In genomic region chr15:83404008-83404407, GRCm38 (mm10) we compare ENCODE assay signal across 13 mouse cellular contexts. TPM values are rescaled to one million over a fixed set of nuclear protein-coding genes. Genes with fewer than 3 reads are reported as not detected.
A peak's percentile ranks its signal among the peaks of the same experiment; 100 is the strongest.
DNase-seq lines count a peak whose midpoint lies in the region; ATAC-seq and TF ChIP-seq lines count a peak whose summit lies in the region.
"Had no signal": no experiment of that assay in that cellular context is flagged by ENCODE, and none has a peak within 500 bp of the region (broad histone marks: within the 10 kb centered on the region; RNA-seq: fewer than 3 reads in every experiment).

No protein-coding gene starts in this region.

- no peak for TF ChIP-seq CTCF in C2C12 (IDR thresholded peaks at IDR 0.05; ENCODE audit: control insufficient read depth, insufficient read depth, insufficient read length)

- no peak overlapping the region for H3ac ChIP-seq in C2C12 (ENCODE audit: control insufficient read depth, insufficient read length, low read depth)
- H3ac ChIP-seq in myocyte (ENCODE audit: control insufficient read depth, insufficient read length), result no peak overlapping the region

- no peak overlapping the region for H3K4me3 ChIP-seq in heart, embryonic 13.5 days
- H3K4me3 ChIP-seq in heart, embryonic 12.5 days, result no peak overlapping the region
- no peak overlapping the region for H3K4me3 ChIP-seq in C2C12 (ENCODE audit: insufficient read depth, poor library complexity, severe bottlenecking)
- H3K4me3 ChIP-seq in myocyte, result no peak overlapping the region
- no peak overlapping the region for H3K4me3 ChIP-seq in forebrain, embryonic 10.5 days
- H3K4me3 ChIP-seq: midbrain, embryonic 10.5 days had no signal

- H3K9me3 ChIP-seq in heart, embryonic 13.5 days, result no peaks in the 10 kb centered on the region
- H3K9me3 ChIP-seq in heart, embryonic 12.5 days (replicated peaks), result no peaks in the 10 kb centered on the region
- peaks cover 4% of the 10 kb centered on the region; the same call in 1 of the 2 replicates for H3K9me3 ChIP-seq in forebrain, embryonic 10.5 days
- H3K9me3 ChIP-seq: midbrain, embryonic 10.5 days had no signal

- H3K79me2 ChIP-seq in C2C12 (ENCODE audit: control insufficient read depth, insufficient read depth) (peaks cover 90% of the 10 kb centered on the region), myocyte (ENCODE audit: control insufficient read depth, insufficient read depth) (peaks cover 87% of the 10 kb centered on the region)

- no peak for TF ChIP-seq POLR2A in myocyte (IDR thresholded peaks at IDR 0.05; ENCODE audit: insufficient read length, low read depth)

- H3K4me1 ChIP-seq in heart, embryonic 13.5 days, result peaks cover 47% of the 10 kb centered on the region
- H3K4me1 ChIP-seq in heart, embryonic 12.5 days (replicated peaks), result peaks cover 58% of the 10 kb centered on the region
- H3K4me1 ChIP-seq in forebrain, embryonic 10.5 days, result peaks cover 19% of the 10 kb centered on the region

- no peak for ATAC-seq in heart, embryonic 13.5 days (ENCODE audit: extremely low read depth, insufficient number of reproducible peaks, low FRiP score, low TSS enrichment)
- no peak for ATAC-seq in heart, embryonic 12.5 days (ENCODE audit: insufficient number of reproducible peaks, low FRiP score)

- H3K79me3 ChIP-seq in C2C12 (ENCODE audit: low read depth), result peaks cover 70% of the 10 kb centered on the region

- no peak overlapping the region for H3K4me2 ChIP-seq in heart, embryonic 13.5 days
- no peak overlapping the region for H3K4me2 ChIP-seq in heart, embryonic 12.5 days
- peak overlapping the region; percentile 30 for H3K4me2 ChIP-seq in myocyte (ENCODE audit: low read depth)
- H3K4me2 ChIP-seq: heart, embryonic 11.5 days had no signal

- peaks cover 20% of the 10 kb centered on the region for H3K36me3 ChIP-seq in heart, embryonic 13.5 days
- peaks cover 19% of the 10 kb centered on the region for H3K36me3 ChIP-seq in heart, embryonic 12.5 days
- H3K36me3 ChIP-seq in C2C12 (ENCODE audit: control insufficient read depth, insufficient read depth) (peaks cover 56% of the 10 kb centered on the region), myocyte (ENCODE audit: control insufficient read depth, insufficient read depth) (peaks cover 33% of the 10 kb centered on the region)
- peaks cover 7% of the 10 kb centered on the region for H3K36me3 ChIP-seq in forebrain, embryonic 10.5 days (replicated peaks)

- no peaks in the 10 kb centered on the region for H3K27me3 ChIP-seq in heart, embryonic 13.5 days (replicated peaks)
- no peaks in the 10 kb centered on the region for H3K27me3 ChIP-seq in heart, embryonic 12.5 days (replicated peaks)
- H3K27me3 ChIP-seq in C2C12 (ENCODE audit: control insufficient read depth, insufficient read depth, insufficient read length) (no peaks in the 10 kb centered on the region), myocyte (ENCODE audit: control insufficient read depth, insufficient read depth, insufficient read length) (no peaks in the 10 kb centered on the region)
- H3K27me3 ChIP-seq in forebrain, embryonic 10.5 days (ENCODE audit: poor library complexity, severe bottlenecking), result no peaks in the 10 kb centered on the region

- no peak overlapping the region for H3K9ac ChIP-seq in heart, embryonic 13.5 days
- H3K9ac ChIP-seq in heart, embryonic 12.5 days, result no peak overlapping the region

- WGBS in heart, embryonic 13.5 days, result 86% methylated on average over 3 of the region's 3 CpGs
- 76% methylated on average over 3 of the region's 3 CpGs for WGBS in heart, embryonic 12.5 days
- WGBS in forebrain, embryonic 10.5 days, result 94% methylated on average over 3 of the region's 3 CpGs

- DNase-seq in c-Kit-negative CD71-positive TER-119-positive erythroid progenitor cells, embryonic 14.5 days (ENCODE audit: low read depth, low spot score), result peak; percentile 44
- no peak for DNase-seq in gastrocnemius, adult 18-20 months (ENCODE audit: low spot score)
- DNase-seq in forebrain, embryonic 10.5 days (ENCODE audit: extremely low spot score, low spot score), result no peak
- DNase-seq: adrenal gland, postnatal 10 days; cerebellum, postnatal 14 days; gastrocnemius, postnatal 14 days; thymus, postnatal 25 days had no signal

- H3K27ac ChIP-seq in heart, embryonic 13.5 days (replicated peaks), result peak overlapping the region; percentile 39; the same call in 1 of the 2 replicates
- H3K27ac ChIP-seq in heart, embryonic 12.5 days (ENCODE audit: poor library complexity, severe bottlenecking), result no peak overlapping the region
- no peak overlapping the region for H3K27ac ChIP-seq in forebrain, embryonic 10.5 days
- H3K27ac ChIP-seq: midbrain, embryonic 10.5 days had no signal

TF ChIP-seq in C2C12, 6 proteins besides CTCF, POLR2A, EP300 and RAD21:
- TF ChIP-seq MAX (IDR thresholded peaks at IDR 0.05) (peak; percentile 40), FOSL1 (IDR thresholded peaks at IDR 0.05; ENCODE audit: insufficient read depth, low read length, poor library complexity, severe bottlenecking) (peak; percentile 82), MYOG (IDR thresholded peaks at IDR 0.05; ENCODE audit: control insufficient read depth, extremely low read depth, insufficient read length) (no peak), USF1 (IDR thresholded peaks at IDR 0.05; ENCODE audit: low read depth) (no peak), CEBPB (IDR thresholded peaks at IDR 0.05; ENCODE audit: low read depth) (no peak), MYOD1 (IDR thresholded peaks at IDR 0.05; ENCODE audit: control insufficient read depth, insufficient read length, low read depth) (peak; percentile 5)
TF ChIP-seq in C2C12: peak in this region for 3.

TF ChIP-seq in myocyte, 11 proteins besides CTCF, POLR2A, EP300 and RAD21:
- no peak for TF ChIP-seq SRF (IDR thresholded peaks at IDR 0.05; ENCODE audit: control insufficient read depth, insufficient read length, low read depth)
- TF ChIP-seq REST (IDR thresholded peaks at IDR 0.05; ENCODE audit: insufficient read depth, insufficient read length), result no peak
- no peak for TF ChIP-seq POLR2AphosphoS2 (IDR thresholded peaks at IDR 0.05; ENCODE audit: insufficient read length, low read depth)
- TF ChIP-seq CEBPB (IDR thresholded peaks at IDR 0.05; ENCODE audit: insufficient read depth, poor library complexity, severe bottlenecking), result no peak
- TF ChIP-seq MYOG (IDR thresholded peaks at IDR 0.05; ENCODE audit: control insufficient read depth in 1 of 3, insufficient read depth in 1 of 3, insufficient read length in 2 of 3, low read depth in 2 of 3), result no peak
- no peak for TF ChIP-seq E2F4 (IDR thresholded peaks at IDR 0.05; ENCODE audit: insufficient read depth)
- TF ChIP-seq MYOD1 (IDR thresholded peaks at IDR 0.05; ENCODE audit: control insufficient read depth in 1 of 3, insufficient read length in 2 of 3, low read depth in 2 of 3), result no peak
- no peak for TF ChIP-seq TCF12 (IDR thresholded peaks at IDR 0.05; ENCODE audit: insufficient read depth, poor library complexity, severe bottlenecking)
- TF ChIP-seq MAX (IDR thresholded peaks at IDR 0.05; ENCODE audit: low read depth), result no peak
- no peak for TF ChIP-seq TCF3 (IDR thresholded peaks at IDR 0.05; ENCODE audit: insufficient read length, low read depth)
- TF ChIP-seq USF1 (IDR thresholded peaks at IDR 0.05; ENCODE audit: low read depth), result no peak

RNA-seq across cellular contexts. Expression of gene Arfgap3, which starts 54.0 kb away (rescaled TPM):
- polyA plus RNA-seq in heart, embryonic 13.5 days (2015; fragmentation: Nextera tagmentation; extraction: Ambion mirVana), result 27.8 and 28.5 TPM in 2 replicates
- polyA plus RNA-seq in heart, embryonic 12.5 days (2016; fragmentation: Nextera tagmentation; extraction: Ambion mirVana), result 29.4 and 31.6 TPM in 2 replicates
- 39.6 TPM for polyA plus RNA-seq in C2C12 (2012; fragmentation: generic; extraction: Trizol)
- polyA plus RNA-seq in myocyte (2012; fragmentation: generic; extraction: Trizol), result 45.3 TPM
- 1 to 10 TPM; 5.4 to 6.0 TPM for total RNA-seq in gastrocnemius, adult 18-20 months (2021)
- 24.4 TPM in 2 replicates for polyA plus RNA-seq in forebrain, embryonic 10.5 days (2016; fragmentation: Nextera tagmentation; extraction: Ambion mirVana)
